Mouse (Mus musculus) heart, postnatal 0 days (tissue): ENCODE measurements around the gene Tuba3a.

Experiments used
- CTCF ChIP-seq: IDR thresholded peaks from 2 replicates; pipeline ENCODE4 v1.5.1; 2016; ENCODE audit warnings: antibody characterized with exemption, control low read depth, low read depth
- EP300 ChIP-seq: IDR thresholded peaks from 2 replicates; pipeline ENCODE4 v1.6.1; 2016; ENCODE audit warnings: antibody characterized with exemption, low read depth

GRCm38 (mm10) chr6:125232045-125232437 is 53.8 kb downstream of the Tuba3a start:
- TF ChIP-seq EP300 (no peak), CTCF (no peak)
